Mouse (Mus musculus): ENCODE measurements around the gene Kiss1r. TPM values are rescaled to one million over a fixed set of nuclear protein-coding genes. Genes with fewer than 3 reads are reported as not detected.
"Not testable (repeated sequence)": the region's sequence is repeated elsewhere in the genome, so short reads cannot be mapped to it uniquely, and the experiment has no call there.

Kiss1r gene
- polyA plus RNA-seq, 1 experiment from 2014 or later = 0.48 TPM

- Histone ChIP-seq H3K27me3 (ENCODE audit: control insufficient read depth, insufficient read depth, low read length) (no peaks in the 10 kb centered on the region), H3K4me1 (ENCODE audit: control insufficient read depth, insufficient read depth, low read length) (no peaks in the 10 kb centered on the region), H3K27ac (replicated peaks; ENCODE audit: low read depth, low read length) (no peak overlapping the region), H3K9me3 (replicated peaks; ENCODE audit: control insufficient read depth, low read length) (no peaks in the 10 kb centered on the region), H3K36me3 (replicated peaks; ENCODE audit: control insufficient read depth, insufficient read depth, low read depth, low read length) (no peaks in the 10 kb centered on the region; the same call in 1 of the 2 replicates), H3K9ac (replicated peaks; ENCODE audit: low read length) (no peak overlapping the region), H3K4me3 (ENCODE audit: low read depth, low read length) (no peak overlapping the region), H3K4me2 (ENCODE audit: low read depth, low read length) (no peak overlapping the region)
- 20% methylated on average over 4 of the region's 4 CpGs for WGBS
- ATAC-seq (replicated peaks; ENCODE audit: insufficient number of reproducible peaks, low FRiP score, low TSS enrichment, low read depth) (no peak), DNase-seq (ENCODE audit: low spot score) (no peak)
Measured at GRCm38 (mm10) chr10:79956643-79957154, 39.9 kb downstream of the Kiss1r start.

GRCm38 (mm10) chr10:79958140-79958816 lies 41.5 kb downstream of the Kiss1r start:
- H3K9me3 ChIP-seq (replicated peaks; ENCODE audit: control insufficient read depth, low read length) = no peaks in the 10 kb centered on the region
- H3K9ac ChIP-seq (replicated peaks; ENCODE audit: low read length) = no peak overlapping the region
- WGBS = 11% methylated on average over 21 of the region's 21 CpGs
- H3K27ac ChIP-seq (replicated peaks; ENCODE audit: low read depth, low read length) = no peak overlapping the region
- H3K4me1 ChIP-seq (ENCODE audit: control insufficient read depth, insufficient read depth, low read length) = no peaks in the 10 kb centered on the region
- no peak overlapping the region; the same call in 1 of the 2 replicates for H3K4me2 ChIP-seq (ENCODE audit: low read depth, low read length)
- H3K4me3 ChIP-seq (ENCODE audit: low read depth, low read length) = no peak overlapping the region
- DNase-seq (ENCODE audit: low spot score) (peak; percentile 78), ATAC-seq (replicated peaks; ENCODE audit: insufficient number of reproducible peaks, low FRiP score, low TSS enrichment, low read depth) (no peak)
- peaks cover 5% of the 10 kb centered on the region; the same call in 1 of the 2 replicates for H3K36me3 ChIP-seq (replicated peaks; ENCODE audit: control insufficient read depth, insufficient read depth, low read depth, low read length)
- no peaks in the 10 kb centered on the region for H3K27me3 ChIP-seq (ENCODE audit: control insufficient read depth, insufficient read depth, low read length)

DNA sequence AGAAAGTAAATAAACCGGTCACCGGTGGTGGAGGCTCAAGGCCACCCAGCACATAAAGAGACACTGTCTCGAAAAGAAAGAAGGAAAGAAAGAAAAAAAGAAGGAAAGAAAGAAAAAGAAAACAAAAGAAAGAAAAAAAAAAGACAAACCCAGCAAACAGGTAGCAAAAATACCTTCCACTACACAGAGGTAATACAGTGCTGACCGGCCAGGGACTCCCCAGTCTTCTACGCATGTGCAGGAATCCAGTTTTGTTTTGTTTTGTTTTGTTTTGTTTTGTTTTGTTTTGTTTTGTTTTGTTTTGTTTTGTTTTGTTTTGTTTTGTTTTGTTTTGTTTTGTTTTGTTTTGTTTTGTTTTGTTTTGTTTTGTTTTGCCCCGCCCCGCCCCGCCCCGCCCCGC lies 42.6 kb downstream of the Kiss1r start:
- not testable (repeated sequence) for H3K4me1 ChIP-seq (ENCODE audit: control insufficient read depth, insufficient read depth, low read length); H3K4me2 ChIP-seq (ENCODE audit: low read depth, low read length); H3K9ac ChIP-seq (replicated peaks; ENCODE audit: low read length); H3K27ac ChIP-seq (replicated peaks; ENCODE audit: low read depth, low read length); H3K4me3 ChIP-seq (ENCODE audit: low read depth, low read length); H3K9me3 ChIP-seq (replicated peaks; ENCODE audit: control insufficient read depth, low read length); H3K36me3 ChIP-seq (replicated peaks; ENCODE audit: control insufficient read depth, insufficient read depth, low read depth, low read length); H3K27me3 ChIP-seq (ENCODE audit: control insufficient read depth, insufficient read depth, low read length); ATAC-seq (replicated peaks; ENCODE audit: insufficient number of reproducible peaks, low FRiP score, low TSS enrichment, low read depth)
- WGBS = 35% methylated on average over 10 of the region's 10 CpGs
- peak; percentile 19 for DNase-seq (ENCODE audit: low spot score)

- H3K9me3 ChIP-seq (replicated peaks; ENCODE audit: control insufficient read depth, low read length) = no peaks in the 10 kb centered on the region
- H3K4me3 ChIP-seq (ENCODE audit: low read depth, low read length) = peak within 1 kb of the TSS; percentile 99
- DNase-seq (ENCODE audit: low spot score) = peak; percentile 100
- peak within 1 kb of the TSS; percentile 86 for H3K9ac ChIP-seq (replicated peaks; ENCODE audit: low read length)
- under 1% methylated on average over 61 of the region's 61 CpGs for WGBS
- ATAC-seq (replicated peaks; ENCODE audit: insufficient number of reproducible peaks, low FRiP score, low TSS enrichment, low read depth) = peak; percentile 94
- peaks cover 5% of the 10 kb centered on the region for H3K36me3 ChIP-seq (replicated peaks; ENCODE audit: control insufficient read depth, insufficient read depth, low read depth, low read length)
- peak within 1 kb of the TSS; percentile 80 for H3K4me2 ChIP-seq (ENCODE audit: low read depth, low read length)
- no peaks in the 10 kb centered on the region for H3K4me1 ChIP-seq (ENCODE audit: control insufficient read depth, insufficient read depth, low read length)
- H3K27me3 ChIP-seq (ENCODE audit: control insufficient read depth, insufficient read depth, low read length) = no peaks in the 10 kb centered on the region
- H3K27ac ChIP-seq (replicated peaks; ENCODE audit: low read depth, low read length) = 0 out of 2 replicates have a peak within 1 kb of the TSS, but pooled peaks have one; percentile 41
Measured at GRCm38 (mm10) chr10:79959847-79960601, 43.3 kb downstream of the Kiss1r start, which contains the start of gene Wdr18. TSS of gene Wdr18 (plus strand) at chr10:79960152.

DNA sequence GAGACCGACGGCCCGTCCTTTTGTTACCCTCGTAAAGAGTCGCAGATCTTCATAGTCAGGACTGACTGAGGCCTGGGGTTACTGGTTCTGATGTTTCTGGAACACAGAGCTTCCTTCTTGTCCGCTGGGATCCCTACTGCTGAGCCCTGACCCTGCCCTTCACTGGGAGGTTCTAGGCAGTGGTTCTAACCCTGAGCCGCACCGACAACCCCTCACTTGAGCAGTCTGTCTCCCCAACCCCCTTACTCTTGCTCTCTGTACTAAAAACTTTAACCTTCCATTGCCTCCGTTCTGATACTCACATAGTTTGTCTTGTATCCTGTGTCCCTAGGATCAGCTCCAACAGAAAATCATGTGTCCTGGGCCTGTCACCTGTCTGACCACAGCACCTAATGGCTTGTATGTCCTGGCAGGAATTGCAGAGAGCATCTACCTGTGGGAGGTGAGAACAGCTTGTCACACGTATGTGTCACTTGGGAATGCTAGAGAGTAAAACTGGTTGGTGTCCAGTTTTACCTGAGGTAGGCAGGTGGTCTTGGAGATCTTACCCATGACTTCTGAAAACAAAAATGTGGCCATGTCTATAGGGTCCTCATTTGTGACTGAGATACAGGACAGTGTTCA lies 44.0 kb downstream of the Kiss1r start:
- 13% methylated on average over 10 of the region's 10 CpGs for WGBS
- Histone ChIP-seq H3K4me2 (ENCODE audit: low read depth, low read length) (peak overlapping the region; percentile 80), H3K27me3 (ENCODE audit: control insufficient read depth, insufficient read depth, low read length) (no peaks in the 10 kb centered on the region), H3K36me3 (replicated peaks; ENCODE audit: control insufficient read depth, insufficient read depth, low read depth, low read length) (peaks cover 5% of the 10 kb centered on the region), H3K4me1 (ENCODE audit: control insufficient read depth, insufficient read depth, low read length) (no peaks in the 10 kb centered on the region), H3K27ac (replicated peaks; ENCODE audit: low read depth, low read length) (no peak overlapping the region), H3K9ac (replicated peaks; ENCODE audit: low read length) (peak overlapping the region; percentile 86), H3K9me3 (replicated peaks; ENCODE audit: control insufficient read depth, low read length) (no peaks in the 10 kb centered on the region), H3K4me3 (ENCODE audit: low read depth, low read length) (peak overlapping the region; percentile 99)
- no peak for DNase-seq (ENCODE audit: low spot score)
- no peak for ATAC-seq (replicated peaks; ENCODE audit: insufficient number of reproducible peaks, low FRiP score, low TSS enrichment, low read depth)

GRCm38 (mm10) chr10:79964727-79965126 lies 48.0 kb downstream of the Kiss1r start:
- H3K27me3 ChIP-seq (ENCODE audit: control insufficient read depth, insufficient read depth, low read length) = no peaks in the 10 kb centered on the region
- no peaks in the 10 kb centered on the region for H3K9me3 ChIP-seq (replicated peaks; ENCODE audit: control insufficient read depth, low read length)
- no peaks in the 10 kb centered on the region for H3K4me1 ChIP-seq (ENCODE audit: control insufficient read depth, insufficient read depth, low read length)
- H3K27ac ChIP-seq (replicated peaks; ENCODE audit: low read depth, low read length) = no peak overlapping the region
- no peak overlapping the region for H3K4me2 ChIP-seq (ENCODE audit: low read depth, low read length)
- H3K4me3 ChIP-seq (ENCODE audit: low read depth, low read length) = no peak overlapping the region
- no peak overlapping the region for H3K9ac ChIP-seq (replicated peaks; ENCODE audit: low read length)
- H3K36me3 ChIP-seq (replicated peaks; ENCODE audit: control insufficient read depth, insufficient read depth, low read depth, low read length) = peaks cover 12% of the 10 kb centered on the region
- ATAC-seq (replicated peaks; ENCODE audit: insufficient number of reproducible peaks, low FRiP score, low TSS enrichment, low read depth) (no peak), DNase-seq (ENCODE audit: low spot score) (no peak)
- 93% methylated on average over 7 of the region's 7 CpGs for WGBS

- Histone ChIP-seq H3K27ac (replicated peaks; ENCODE audit: low read depth, low read length) (no peak overlapping the region), H3K4me2 (ENCODE audit: low read depth, low read length) (no peak overlapping the region), H3K4me3 (ENCODE audit: low read depth, low read length) (no peak overlapping the region), H3K9ac (replicated peaks; ENCODE audit: low read length) (no peak overlapping the region), H3K9me3 (replicated peaks; ENCODE audit: control insufficient read depth, low read length) (no peaks in the 10 kb centered on the region), H3K4me1 (ENCODE audit: control insufficient read depth, insufficient read depth, low read length) (no peaks in the 10 kb centered on the region), H3K27me3 (ENCODE audit: control insufficient read depth, insufficient read depth, low read length) (no peaks in the 10 kb centered on the region; the same call in 1 of the 2 replicates), H3K36me3 (replicated peaks; ENCODE audit: control insufficient read depth, insufficient read depth, low read depth, low read length) (peaks cover 12% of the 10 kb centered on the region)
- ATAC-seq (replicated peaks; ENCODE audit: insufficient number of reproducible peaks, low FRiP score, low TSS enrichment, low read depth) = no peak
- DNase-seq (ENCODE audit: low spot score) = no peak
- 88% methylated on average over 5 of the region's 5 CpGs for WGBS
Measured at GRCm38 (mm10) chr10:79965325-79965724, 48.6 kb downstream of the Kiss1r start.

Data from embryonic facial prominence, embryonic 11.5 days (tissue).